Mouse (Mus musculus): ENCODE data around the gene Ctns. TPM values are rescaled to one million over a fixed set of nuclear protein-coding genes. Genes with fewer than 3 reads are reported as not detected.

Ctns gene
- polyA plus RNA-seq, 1 experiment, result 37.5 TPM

DNA sequence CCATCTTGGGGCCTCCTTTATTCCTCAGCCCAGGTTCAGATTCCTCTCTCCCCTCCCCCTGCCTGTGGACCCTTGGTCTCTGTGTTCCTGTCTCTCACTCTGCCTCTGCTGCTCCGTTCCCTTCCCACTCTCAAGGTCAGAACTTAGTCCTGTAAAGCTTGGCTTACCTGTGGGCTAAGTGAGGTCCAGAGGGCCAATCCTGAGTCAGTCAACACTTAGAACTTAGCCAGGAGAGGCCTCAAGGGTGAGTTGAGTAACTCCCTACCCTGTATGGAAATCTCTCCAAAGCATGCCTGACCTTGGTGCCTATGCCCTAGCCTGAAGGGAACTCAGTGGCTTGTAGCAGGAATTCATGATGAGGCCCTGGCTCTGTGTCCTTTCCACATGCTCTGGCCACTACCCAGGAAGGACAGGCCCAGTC lies 54.6 kb downstream of the Ctns start:
- DNase-seq (ENCODE audit: low spot score), result no peak

DNA sequence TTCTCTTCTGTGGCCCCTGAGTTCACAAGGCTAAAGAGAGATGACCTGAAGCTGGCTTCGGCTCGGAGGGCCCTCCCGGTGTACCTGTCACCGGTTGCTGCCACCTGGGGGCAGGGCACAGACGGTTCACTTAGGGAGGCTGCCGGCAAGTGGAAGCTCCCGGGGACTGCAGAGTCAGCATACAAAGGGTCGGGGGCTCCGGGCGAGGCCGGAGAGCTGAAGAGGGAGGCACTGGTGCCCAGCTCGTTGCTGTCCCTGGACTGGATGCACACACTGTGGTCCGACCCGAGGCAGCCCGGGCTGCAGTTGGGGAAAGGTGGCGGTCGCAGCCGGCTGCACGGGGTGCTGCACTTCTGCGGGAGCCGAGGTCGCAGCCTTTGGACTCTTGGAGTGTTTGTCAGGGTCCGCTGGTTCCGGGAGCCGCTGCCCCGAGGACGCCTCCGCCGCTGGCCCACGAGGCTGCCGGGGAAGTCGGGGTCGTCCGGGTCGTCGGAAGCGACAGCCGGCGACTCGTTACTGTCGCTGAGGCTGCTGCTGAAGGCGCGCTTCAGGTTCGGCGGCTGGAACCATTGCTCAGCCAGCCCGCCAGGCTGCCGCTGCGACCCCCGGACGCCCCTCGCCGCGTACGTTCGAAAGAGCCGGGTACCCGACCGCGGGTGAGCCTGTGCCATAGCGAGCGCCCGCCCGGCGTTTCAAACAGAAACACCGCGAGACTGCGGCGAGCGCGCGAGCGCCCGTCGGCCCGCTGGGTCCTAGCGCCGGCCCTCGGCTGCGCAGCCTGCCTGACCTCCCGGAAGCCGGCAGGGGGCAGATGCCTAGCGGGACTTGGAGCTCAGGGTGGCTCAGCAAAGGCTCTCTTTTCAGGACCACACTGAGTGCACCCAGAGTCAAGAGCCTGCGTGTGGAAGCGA lies 61.0 kb downstream of the Ctns start, which contains the start of gene Haspin:
Gene Haspin (minus strand): TSS at position 704 of the 911 bp plus-strand sequence.
- peak; percentile 82 for DNase-seq (ENCODE audit: low spot score)

DNA sequence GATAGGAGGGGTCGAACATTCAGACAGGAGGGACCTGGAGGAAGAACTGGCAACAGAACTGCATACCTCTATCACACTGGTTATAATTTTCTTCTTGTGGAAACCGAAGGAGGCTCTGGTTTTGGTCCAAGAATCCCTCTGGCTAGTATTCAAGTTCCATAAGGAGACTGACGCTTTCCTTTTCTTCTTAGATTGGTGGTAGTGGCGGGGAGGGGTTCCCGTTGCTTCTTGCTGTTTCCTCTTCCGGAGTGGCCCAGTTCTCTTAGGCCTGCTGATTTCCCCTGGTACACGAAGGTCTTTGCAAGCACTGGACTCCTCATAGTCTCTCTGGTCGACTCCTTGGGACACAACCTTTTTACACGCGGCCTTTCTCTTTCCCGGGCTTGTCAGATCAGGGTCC lies 61.7 kb downstream of the Ctns start:
- no peak for DNase-seq (ENCODE audit: low spot score)

DNA sequence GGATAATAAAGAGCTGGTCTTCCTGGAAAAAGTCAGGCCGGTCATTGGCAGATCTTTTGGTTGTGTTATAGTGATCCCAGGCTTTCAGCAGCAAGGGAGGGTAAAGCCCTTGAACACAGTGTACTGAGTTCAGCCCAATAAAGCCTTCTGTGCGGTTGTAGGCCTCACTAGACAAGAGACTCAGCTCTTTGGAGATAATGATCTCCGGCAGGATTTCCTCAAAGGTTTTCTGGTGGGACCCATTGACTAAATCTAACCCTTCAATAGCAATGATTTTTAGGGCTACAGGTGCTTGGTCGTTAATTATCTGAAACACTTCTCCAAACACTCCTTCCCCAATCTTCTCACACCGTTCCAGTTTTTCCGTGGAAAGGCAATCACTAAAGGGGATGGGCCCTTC lies 62.3 kb downstream of the Ctns start:
- no peak for DNase-seq (ENCODE audit: low spot score)

DNA sequence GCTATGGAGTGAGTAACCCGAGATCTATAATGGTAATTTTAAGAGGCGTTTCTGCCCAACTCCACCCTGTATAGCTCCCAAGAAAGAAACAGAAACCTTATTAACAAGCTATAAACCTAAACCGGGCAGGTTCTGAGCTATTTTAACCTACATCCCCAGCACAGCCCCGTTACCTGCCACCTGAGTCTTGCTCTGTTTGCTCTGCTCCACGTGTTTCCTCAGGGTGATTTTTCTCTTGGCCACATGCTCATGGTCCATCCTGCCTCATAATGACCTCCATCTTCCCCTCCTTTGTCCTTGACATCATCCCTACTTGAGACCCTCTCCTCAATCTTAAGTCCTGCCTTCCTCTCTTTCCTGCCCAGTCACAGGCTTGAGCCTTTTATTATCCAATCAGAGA lies 64.6 kb downstream of the Ctns start:
- no peak for DNase-seq (ENCODE audit: low spot score)

Other genes with a start within 250 kb of the Ctns start
- 24.7 and 35.1 TPM in 2 replicates for gene Atp2a3, start 237.9 kb downstream of the Ctns start, polyA plus RNA-seq (2012; rRNA removed)
- gene P2rx1, start 199.9 kb downstream of the Ctns start, polyA plus RNA-seq (2012; rRNA removed), result 542 and 648 TPM in 2 replicates
- gene Camkk1, start 180.0 kb downstream of the Ctns start, polyA plus RNA-seq (2012; rRNA removed), result 69.6 and 83.9 TPM in 2 replicates
- gene Ncbp3, start 151.3 kb downstream of the Ctns start, polyA plus RNA-seq (2012; rRNA removed), result 3.7 and 4.6 TPM in 2 replicates
- gene Itgae, start 108.5 kb downstream of the Ctns start, polyA plus RNA-seq (2012; rRNA removed), result 0.50 and 0.58 TPM in 2 replicates
- 0.41 and 0.58 TPM in 2 replicates for gene Haspin, start 60.7 kb downstream of the Ctns start, polyA plus RNA-seq (2012; rRNA removed)
- gene P2rx5, start 38.6 kb downstream of the Ctns start, polyA plus RNA-seq (2012; rRNA removed), result 3.1 TPM in 2 replicates
- gene Emc6, start 22.0 kb downstream of the Ctns start, polyA plus RNA-seq (2012; rRNA removed), result 49.0 and 62.3 TPM in 2 replicates
- gene Tax1bp3, start 22.0 kb downstream of the Ctns start, polyA plus RNA-seq (2012; rRNA removed), result 101 and 131 TPM in 2 replicates
- gene Shpk, start 418 bp upstream of the Ctns start, polyA plus RNA-seq (2012; rRNA removed), result 11.5 and 12.7 TPM in 2 replicates
- 0.37 and 0.38 TPM in 2 replicates for gene Trpv1, start 35.2 kb upstream of the Ctns start, polyA plus RNA-seq (2012; rRNA removed)
- gene Trpv3, start 68.3 kb upstream of the Ctns start, polyA plus RNA-seq (2012; rRNA removed), result 0.32 and 0.34 TPM in 2 replicates
- 23.8 and 25.8 TPM in 2 replicates for gene Aspa, start 130.6 kb upstream of the Ctns start, polyA plus RNA-seq (2012; rRNA removed)
- not detected in 2 replicates for gene Gm49340, start 130.7 kb upstream of the Ctns start, polyA plus RNA-seq (2012; rRNA removed)
- gene Spata22, start 130.7 kb upstream of the Ctns start, polyA plus RNA-seq (2012; rRNA removed), result 0.21 and 0.44 TPM in 2 replicates
- 0.04 and 0.10 TPM in 2 replicates for gene Olfr20, start 151.7 kb upstream of the Ctns start, polyA plus RNA-seq (2012; rRNA removed)
- not detected in 2 replicates for gene Olfr376, start 172.2 kb upstream of the Ctns start, polyA plus RNA-seq (2012; rRNA removed)
- not detected in 2 replicates for gene Olfr1, start 200.6 kb upstream of the Ctns start, polyA plus RNA-seq (2012; rRNA removed)
- gene Olfr378, start 229.4 kb upstream of the Ctns start, polyA plus RNA-seq (2012; rRNA removed), result not detected in 2 replicates